Mouse (Mus musculus): ENCODE measurements around the gene Edn3.

DNA sequence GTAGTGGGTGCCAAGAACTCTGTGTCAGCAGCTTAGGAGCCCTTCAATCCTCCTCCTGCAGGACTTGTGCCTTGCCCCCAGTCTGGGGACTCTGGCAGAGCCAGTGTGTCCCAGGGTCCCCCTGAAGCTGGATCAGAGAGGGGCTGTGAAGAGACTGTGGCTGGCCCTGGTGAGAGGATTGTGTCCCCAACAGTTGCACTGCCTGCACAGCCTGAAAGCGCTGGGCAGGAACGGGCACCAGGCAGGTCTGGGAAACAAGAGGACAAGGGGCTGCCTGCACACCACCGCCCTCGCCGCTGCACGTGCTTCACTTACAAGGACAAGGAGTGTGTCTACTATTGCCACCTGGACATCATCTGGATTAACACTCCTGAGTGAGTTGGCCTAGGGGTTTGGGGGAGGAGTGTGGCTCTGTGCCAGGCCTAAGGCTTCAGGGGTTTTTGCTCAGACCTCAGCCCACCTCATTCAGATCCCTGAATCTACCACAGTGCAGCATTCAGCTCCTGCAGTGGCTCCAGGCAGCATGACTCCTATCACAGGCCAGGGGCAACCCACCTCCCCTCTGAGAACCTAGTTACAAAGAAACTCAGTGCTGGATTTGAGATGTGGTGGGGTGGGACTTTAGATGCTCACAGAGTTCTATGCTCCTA, 1.2 kb downstream of the Edn3 start:
- TF ChIP-seq POLR2A (IDR thresholded peaks at IDR 0.05; ENCODE audit: borderline replicate concordance, extremely low read depth, insufficient read depth, insufficient read length, poor library complexity, severe bottlenecking) (no peak), CTCF (IDR thresholded peaks at IDR 0.05; ENCODE audit: borderline replicate concordance, extremely low read depth, insufficient read depth, insufficient read length) (no peak)

Measured in brain, embryonic 14.5 days (tissue).